Mouse (Mus musculus) cerebellum, postnatal 4 days (tissue): Measurements from ENCODE around the gene Kansl3.

Experiments used
- DNase-seq, 2 experiments: peaks; one replicate each; pipeline ENCODE4 v3.0.0; 2022; ENCODE audit warnings: low spot score in 2 of 2, mixed read lengths in 1 of 2

The Kansl3 gene

GRCm38 (mm10) chr1:36321829-36322573 is 47.0 kb downstream of the Kansl3 start:
- DNase-seq: no peak

- no peak for DNase-seq
Observed at GRCm38 (mm10) chr1:36321164-36321563, 47.8 kb downstream of the Kansl3 start.

GRCm38 (mm10) chr1:36315776-36316100 is 53.2 kb downstream of the Kansl3 start:
- no peak for DNase-seq

GRCm38 (mm10) chr1:36314959-36315775 is 53.8 kb downstream of the Kansl3 start:
- no peak for DNase-seq

GRCm38 (mm10) chr1:36309498-36309901 is 59.5 kb downstream of the Kansl3 start:
- peak in 1 of 2 experiments; percentile 35 for DNase-seq

GRCm38 (mm10) chr1:36308966-36309475 is 60.0 kb downstream of the Kansl3 start:
- DNase-seq: no peak

- no peak for DNase-seq
Observed at GRCm38 (mm10) chr1:36308451-36308901, 60.5 kb downstream of the Kansl3 start.

GRCm38 (mm10) chr1:36307495-36308280 is 61.3 kb downstream of the Kansl3 start, which contains the start of gene Arid5a:
Gene Arid5a (plus strand): TSS chr1:36307733.
- peak; percentile 61 to 84 for DNase-seq

GRCm38 (mm10) chr1:36307121-36307494 is 61.9 kb downstream of the Kansl3 start:
- no peak for DNase-seq

GRCm38 (mm10) chr1:36306120-36306519 is 62.9 kb downstream of the Kansl3 start:
- DNase-seq: no peak

- DNase-seq: no peak
Observed at GRCm38 (mm10) chr1:36304764-36305163, 64.2 kb downstream of the Kansl3 start.

GRCm38 (mm10) chr1:36303381-36304320 is 65.3 kb downstream of the Kansl3 start:
- DNase-seq: peak in 1 of 2 experiments; percentile 24

GRCm38 (mm10) chr1:36302957-36303356 is 66.0 kb downstream of the Kansl3 start:
- no peak for DNase-seq

- DNase-seq: no peak
Observed at GRCm38 (mm10) chr1:36302273-36302672, 66.7 kb downstream of the Kansl3 start.

GRCm38 (mm10) chr1:36300486-36300885 is 68.5 kb downstream of the Kansl3 start:
- no peak for DNase-seq

GRCm38 (mm10) chr1:36299676-36300075 is 69.3 kb downstream of the Kansl3 start:
- DNase-seq: no peak

- no peak for DNase-seq
Observed at GRCm38 (mm10) chr1:36299126-36299525, 69.9 kb downstream of the Kansl3 start.

GRCm38 (mm10) chr1:36298107-36298506 is 70.9 kb downstream of the Kansl3 start:
- no peak for DNase-seq

GRCm38 (mm10) chr1:36296466-36297149 is 72.4 kb downstream of the Kansl3 start:
- no peak for DNase-seq

GRCm38 (mm10) chr1:36294402-36294801 is 74.6 kb downstream of the Kansl3 start:
- DNase-seq: no peak
